Mouse (Mus musculus) heart, adult 18-20 months (tissue): ENCODE measurements around the gene Dtx4. TPM values are rescaled to one million over a fixed set of nuclear protein-coding genes. Genes with fewer than 3 reads are reported as not detected.
"Not testable (repeated sequence)": the region's sequence is repeated elsewhere in the genome, so short reads cannot be mapped to it uniquely, and the experiment has no call there.

Source experiments
- DNase-seq, 2 experiments: peaks; one replicate each; pipeline ENCODE4 v3.0.0; 2021 to 2022; ENCODE audit warnings: mixed read lengths in 1 of 2
- long read RNA-seq, 2 experiments: library from polyadenylated mRNA; stranded (forward); transcript quantifications; one replicate each; pipeline ENCODE4 v2.0.0; 2021
- total RNA-seq, 2 experiments: library from RNA; stranded (reverse); gene quantifications; 2 replicates each; pipeline ENCODE4 v1.2.3; 2021

The Dtx4 gene
- total RNA-seq, result 1 to 10 TPM; 4.8 to 6.1 TPM
- long read RNA-seq, experiment 1, full-length matches to known transcripts, result 2 of 7 reads
- long read RNA-seq, experiment 1, partial matches to known transcripts, result 2 of 7 reads
- long read RNA-seq, experiment 1, other reads (novel, unspliced or antisense), result 3 of 7 reads
- long read RNA-seq, experiment 2, partial matches to known transcripts, result 0 of 1 reads
- long read RNA-seq, experiment 2, other reads (novel, unspliced or antisense), result 1 of 1 reads

DNA sequence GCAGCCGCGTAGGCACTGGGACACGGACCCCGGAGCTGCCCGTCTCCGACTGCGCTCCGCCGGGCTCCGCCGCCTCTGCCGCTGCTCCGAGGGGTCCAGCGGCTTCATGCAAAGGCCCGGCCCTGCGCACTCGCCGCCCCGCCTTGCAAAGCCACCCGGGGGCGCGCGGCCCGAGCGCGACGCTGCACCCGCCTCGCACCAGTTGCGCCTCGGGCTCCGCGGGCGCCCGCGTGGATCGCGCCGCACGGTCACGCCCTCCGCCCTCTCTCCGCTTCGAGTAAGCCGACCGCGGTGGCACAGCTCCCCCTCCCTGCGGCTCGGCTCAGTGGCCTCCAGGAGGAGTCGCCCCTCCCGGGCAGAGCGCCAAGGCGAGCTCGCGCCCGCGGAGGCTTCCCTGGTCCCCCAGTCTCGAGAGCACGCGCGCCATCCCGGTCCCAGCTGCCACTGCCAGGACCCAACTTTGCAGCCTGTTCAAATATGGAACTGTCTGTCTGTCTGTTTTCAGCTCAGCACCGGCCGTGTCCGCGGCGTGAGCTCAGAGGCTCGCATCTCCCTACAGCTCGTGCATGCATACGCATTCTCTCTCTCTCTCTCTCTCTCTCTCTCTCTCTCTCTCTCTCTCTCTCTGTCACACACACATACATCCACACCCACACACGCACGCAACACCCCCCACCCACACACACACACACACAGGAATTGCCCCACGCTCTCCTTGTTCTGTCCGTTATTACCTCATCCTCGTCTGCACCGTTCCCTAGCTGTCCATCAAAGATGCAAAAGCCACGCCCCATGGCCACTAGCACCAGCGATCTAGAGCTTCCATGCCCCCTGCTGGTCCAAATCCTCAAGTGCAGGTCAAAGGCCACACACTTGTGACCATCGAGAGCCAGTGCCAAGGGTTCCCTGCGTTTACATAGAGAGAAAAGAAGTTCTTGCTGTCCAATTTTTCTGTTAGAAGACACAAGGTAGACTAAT is at the start of gene Dtx4:
TSS of gene Dtx4 (minus strand) at position 85 of the 978 bp plus-strand sequence.
- peak; percentile 94 to 98 for DNase-seq

DNA sequence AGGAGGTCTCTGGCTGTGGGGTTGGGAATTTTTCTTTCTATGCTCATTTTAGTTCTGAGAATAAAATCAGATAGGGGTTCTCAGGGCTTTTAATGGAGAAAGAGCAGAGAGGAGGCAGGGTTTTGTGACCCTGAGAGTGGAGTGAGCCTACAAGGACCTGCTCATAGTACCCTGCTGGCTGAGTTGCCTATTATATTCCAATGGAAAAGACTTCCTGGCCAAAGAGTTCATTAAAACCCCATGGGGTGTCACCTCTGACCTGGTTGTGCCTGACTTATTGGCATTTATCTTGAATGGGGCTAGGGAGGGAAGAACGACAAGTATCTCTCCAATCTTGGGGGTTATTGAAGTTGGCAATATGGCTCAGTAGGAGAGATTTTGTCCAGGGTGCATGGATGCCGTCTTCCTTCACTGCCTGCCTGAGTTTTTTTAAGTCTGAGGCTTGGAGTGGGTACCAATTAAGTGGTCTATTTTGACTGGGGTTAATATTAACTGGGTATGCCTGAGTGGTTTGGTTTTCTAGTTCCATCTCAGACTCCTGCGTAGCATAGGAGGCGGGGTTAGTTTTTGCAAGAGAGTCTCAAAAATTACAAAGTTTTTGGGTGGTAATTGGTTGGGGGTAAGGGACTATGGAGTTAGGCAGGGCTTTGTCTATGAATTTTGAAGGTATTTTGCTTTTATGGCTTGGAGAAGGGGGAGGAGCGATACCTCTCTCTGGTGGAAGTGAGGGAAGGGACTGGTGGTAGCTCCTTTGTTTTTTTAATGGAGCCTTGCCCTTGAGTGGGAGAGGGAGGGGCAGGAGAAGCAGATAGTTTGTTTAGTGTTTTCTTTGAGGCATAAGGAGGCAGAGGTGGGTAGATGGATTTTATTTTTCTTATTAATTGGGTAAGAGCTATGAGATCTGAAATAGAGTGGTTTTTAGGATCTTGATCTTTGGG is 49.0 kb upstream of the Dtx4 start:
- DNase-seq, result no peak

DNA sequence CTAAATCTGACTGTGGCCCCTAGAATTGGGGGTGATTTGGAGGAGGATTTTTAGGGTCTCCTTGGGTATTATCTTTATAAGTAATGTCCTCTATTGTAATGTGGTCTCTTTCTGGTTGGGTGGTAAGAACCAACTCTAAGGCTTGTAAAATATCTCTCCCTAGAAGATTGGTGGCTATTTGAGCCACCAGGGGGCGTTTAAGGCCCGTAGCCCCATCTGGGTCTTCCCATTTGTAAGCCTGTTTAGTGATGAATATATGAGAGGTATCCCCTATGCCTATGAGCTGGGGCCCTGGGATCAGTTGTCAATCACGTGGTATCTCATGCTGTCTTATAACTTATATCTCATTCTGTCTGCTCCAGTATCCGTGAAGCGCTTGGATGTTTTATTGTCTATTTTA is 47.9 kb upstream of the Dtx4 start:
- DNase-seq, result peak; percentile 45 to 56

DNA sequence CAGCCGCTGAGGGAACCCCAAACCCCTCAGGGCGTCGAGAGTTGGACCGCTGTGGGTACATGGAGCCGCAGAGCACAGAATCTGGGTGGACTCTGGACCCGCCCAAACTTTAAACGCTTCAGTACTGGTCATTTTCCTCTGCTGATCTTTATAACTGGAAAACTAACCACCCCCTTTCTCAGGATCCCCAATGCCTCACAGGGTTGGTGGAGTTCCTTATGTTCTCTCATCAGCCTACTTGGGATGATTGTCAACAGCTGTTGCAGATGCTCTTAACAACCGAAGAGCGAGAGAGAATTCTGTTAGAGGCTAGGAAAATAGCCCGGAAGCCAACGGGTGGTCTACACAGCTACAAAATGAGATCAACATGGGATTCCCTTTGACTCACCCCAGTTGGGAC is 44.2 kb upstream of the Dtx4 start, which contains the start of gene Fam111a:
TSS of gene Fam111a (plus strand) at position 301 of the 400 bp plus-strand sequence.
- not testable (repeated sequence) for DNase-seq

DNA sequence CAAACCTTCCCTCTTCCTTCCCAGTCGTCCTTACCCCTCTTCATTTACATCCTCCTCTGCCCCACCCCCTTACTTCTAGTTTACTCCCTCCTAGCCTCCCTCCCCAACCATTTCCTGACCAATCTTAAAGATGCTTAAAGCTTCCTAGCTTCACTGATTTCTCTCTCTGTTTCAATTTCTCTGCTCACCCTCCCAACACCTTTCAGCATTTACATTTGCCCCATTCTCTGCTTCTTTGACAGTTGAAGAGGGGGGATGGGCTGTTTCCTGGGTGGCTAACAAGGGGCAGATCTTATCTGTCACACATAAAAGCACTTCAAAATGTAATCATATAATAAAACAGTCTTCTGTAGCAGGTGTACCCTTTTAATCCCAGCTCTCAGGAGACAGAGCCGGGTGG is 40.4 kb upstream of the Dtx4 start:
- DNase-seq, result no peak

DNA sequence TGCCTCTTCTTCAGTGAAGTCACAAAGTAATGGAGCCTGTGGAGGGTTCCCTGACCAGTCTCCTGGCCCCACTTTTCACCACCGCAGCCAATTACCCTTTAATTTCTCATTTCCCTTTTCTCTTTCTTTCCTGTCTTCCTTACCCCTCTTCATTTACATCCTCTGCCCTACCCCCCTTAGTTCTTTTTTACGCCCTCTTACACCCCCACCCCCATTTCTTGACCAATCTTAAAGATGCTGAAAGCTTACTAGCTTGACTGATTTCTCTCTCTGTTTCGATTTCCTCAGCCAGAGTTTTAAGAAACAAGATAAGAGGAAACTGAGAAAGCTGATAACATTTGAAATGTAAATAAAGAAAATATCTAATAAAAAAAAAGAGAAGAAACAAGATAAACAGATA is 39.5 kb upstream of the Dtx4 start:
- DNase-seq, result no peak

DNA sequence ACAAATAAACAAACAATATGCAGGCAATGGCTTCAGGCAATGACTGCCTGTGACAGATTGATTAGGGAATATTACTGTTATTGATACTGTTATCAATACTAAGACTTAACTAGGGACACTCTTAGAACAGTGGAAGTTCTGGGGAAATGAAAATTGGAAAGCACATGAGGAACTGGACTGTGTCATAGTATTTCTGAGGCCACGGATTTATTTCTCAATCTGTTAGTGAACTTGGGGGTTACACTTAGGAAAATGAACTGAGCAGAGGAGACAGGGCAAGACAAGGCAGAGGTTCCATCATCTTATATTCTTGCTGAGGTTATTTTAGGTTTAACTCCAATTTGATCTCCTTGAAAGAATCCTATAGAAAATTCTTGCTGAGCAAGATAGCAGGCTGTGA is 38.7 kb upstream of the Dtx4 start:
- DNase-seq, result no peak

DNA sequence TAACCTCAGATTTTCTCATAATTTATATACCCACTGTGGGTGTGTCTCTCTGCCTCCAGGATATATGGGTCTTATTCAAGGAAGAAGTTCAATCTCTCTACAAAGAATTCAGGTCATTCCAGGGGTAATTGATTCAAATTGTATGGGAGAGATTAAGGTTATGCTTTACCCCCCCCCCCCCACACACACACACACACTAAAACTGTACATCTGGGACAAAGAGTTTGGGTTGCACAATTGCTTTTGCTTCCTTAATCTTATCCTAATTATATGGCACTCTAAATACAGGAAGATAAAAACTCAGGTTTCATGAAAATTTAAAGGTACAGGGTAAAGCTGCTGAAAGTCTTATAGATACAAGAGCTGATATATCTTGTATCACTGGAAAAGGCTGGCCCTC is 35.9 kb upstream of the Dtx4 start:
- DNase-seq, result no peak

DNA sequence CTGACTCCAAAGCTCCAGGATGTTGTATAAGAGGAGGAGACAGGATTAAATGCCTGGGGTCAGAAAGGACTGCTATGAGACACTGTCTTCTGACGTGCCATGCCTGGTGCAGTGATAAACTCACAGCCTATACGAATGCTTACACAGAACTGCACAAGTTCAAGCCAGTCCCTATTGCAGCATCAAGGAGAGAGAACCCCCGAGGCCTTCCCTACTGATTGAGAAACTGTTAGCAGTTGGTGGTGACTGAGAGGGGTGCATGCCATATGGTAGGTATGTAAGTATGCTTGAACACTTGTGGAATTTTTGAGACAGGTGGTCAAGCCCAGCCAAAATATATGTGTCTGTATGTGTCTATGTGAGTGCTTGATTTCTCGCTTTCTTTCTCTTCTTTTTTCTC is 22.1 kb upstream of the Dtx4 start:
- DNase-seq, result no peak

DNA sequence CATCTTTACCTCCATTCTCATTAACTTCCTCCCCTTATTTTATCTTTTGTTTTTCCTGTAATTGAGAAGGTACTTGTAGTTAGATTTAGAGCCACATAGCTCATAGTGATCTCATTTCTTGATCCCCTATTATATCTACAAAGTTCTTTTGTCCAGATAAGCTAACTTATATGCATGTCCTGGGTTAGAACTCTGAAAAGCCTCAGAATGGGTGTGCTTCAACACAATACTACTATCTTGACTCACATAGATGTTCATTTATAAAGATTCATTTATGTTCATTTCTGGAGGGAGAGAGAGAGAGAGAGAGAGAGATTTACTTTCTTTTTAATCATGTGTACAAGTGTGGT is 17.3 kb upstream of the Dtx4 start:
- DNase-seq, result no peak

DNA sequence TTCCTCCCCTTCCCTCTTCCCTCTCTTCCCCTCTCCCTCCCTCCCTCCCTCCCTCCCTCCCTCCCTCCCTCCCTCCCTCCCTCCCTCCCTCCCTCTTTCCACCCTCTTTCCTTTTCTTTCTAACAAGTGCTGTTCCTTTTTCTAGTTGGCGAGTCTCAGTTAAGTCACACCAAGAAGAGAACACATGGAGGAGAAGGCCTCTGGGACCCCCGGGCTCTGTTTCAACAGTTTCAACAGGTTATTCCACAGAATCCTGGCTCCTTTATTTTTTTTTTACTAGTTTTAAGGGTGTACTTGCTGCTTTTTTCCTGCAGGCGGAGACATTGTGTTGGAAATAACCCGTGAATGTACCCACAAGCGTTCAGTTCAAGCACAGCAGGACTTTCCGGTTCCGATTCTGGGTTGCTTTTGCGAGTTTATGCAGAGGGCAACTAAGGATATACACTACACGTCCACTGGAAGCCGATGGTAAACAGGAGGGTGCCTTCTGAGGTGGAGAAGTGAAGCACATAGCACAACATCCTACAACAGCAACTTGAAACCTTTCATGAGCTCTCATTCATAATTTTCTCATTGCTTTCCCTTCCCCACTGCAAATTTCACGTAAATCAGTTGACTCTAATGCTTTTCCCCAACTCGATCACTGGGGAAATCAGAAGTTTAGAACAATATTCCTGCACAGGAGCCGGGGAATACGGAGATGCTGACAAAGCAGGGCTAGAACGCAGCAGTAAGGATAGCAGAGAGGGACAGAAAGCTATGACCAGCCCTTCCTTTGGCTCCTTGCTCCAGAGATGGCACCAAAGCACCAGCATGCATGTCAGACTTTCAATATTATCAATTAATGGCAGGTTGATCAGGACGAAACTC is 16.7 kb upstream of the Dtx4 start:
- peak; percentile 64 to 78 for DNase-seq

DNA sequence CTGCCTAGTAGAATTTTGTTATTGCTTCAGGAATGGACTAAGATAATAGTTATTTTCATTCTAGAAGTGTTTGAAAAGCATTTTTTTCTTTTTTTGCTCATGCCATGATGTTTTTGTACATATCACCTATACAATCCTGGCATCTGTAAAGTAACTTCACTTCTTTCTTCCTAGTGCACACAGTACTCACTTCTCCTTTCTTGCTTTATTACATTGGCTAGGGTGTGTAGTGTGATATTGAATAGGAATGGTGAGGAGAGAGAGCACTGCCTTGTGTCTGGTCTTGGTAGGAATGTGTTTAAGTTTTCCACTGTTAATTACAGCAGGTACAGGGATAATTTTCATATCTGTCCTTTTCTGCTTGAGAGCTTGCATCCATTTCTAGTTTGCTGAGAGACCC is 13.4 kb upstream of the Dtx4 start:
- no peak for DNase-seq

DNA sequence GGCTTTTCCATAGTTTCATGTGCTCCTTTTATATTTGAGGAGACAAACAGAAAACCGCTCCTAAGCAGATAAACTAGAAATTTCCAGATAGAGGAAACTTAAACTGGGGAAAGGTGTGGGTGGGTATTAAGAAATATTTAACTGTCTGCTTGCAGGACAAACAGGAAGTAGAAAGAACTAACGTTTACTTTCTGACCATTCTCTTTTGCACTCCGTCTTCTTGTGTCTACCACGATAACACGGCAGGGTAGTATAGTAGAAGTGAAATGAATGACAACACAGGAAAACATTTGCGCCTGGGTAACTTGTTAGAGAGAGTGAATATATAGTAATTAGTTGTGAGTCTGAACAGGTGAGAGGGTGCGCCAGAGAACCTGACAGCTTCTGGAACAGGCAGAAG is 1.5 kb upstream of the Dtx4 start:
- no peak for DNase-seq

DNA sequence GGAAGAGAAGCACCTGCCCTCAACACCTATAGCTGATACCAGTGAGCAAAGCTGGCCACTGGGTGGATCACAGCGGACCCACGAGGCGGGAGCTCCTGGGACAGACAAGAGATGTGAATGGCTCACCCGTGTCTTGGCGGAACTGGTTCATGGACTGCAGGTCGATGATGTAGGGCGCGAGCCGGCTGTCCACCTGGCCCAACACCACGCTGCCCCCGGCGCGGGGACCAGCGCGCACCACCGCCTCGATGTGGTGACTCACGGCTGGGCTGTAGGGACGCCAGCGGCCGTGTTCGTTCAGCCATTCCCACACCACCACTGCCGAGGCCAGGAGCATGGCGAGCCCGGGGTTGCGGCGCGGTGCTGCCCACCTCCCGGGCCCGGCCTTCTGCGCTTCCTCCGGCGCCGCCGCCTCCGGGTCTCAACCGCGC is 358 bp downstream of the Dtx4 start:
- DNase-seq, result peak; percentile 34 to 56

DNA sequence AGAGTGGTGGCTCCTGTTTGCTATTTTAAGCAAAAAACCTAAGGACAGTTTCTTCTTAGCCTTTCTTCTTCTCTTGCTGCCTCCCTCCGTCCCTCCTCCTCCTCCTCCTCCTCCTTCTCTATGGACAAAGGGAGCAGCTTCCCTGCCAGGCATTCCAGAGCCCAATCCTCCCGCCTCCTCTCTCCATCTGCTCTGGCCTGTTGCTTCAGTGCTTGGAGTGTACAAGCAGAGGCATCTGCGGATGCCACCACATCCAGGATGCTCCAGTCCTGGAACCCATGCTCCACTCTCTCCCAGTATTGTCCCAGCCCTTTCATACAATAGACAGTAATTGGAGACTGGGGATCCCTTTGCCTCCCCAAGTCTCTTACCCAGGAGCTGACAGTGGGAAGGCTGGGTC is 1.1 kb downstream of the Dtx4 start:
- DNase-seq, result peak; percentile 69 to 77

DNA sequence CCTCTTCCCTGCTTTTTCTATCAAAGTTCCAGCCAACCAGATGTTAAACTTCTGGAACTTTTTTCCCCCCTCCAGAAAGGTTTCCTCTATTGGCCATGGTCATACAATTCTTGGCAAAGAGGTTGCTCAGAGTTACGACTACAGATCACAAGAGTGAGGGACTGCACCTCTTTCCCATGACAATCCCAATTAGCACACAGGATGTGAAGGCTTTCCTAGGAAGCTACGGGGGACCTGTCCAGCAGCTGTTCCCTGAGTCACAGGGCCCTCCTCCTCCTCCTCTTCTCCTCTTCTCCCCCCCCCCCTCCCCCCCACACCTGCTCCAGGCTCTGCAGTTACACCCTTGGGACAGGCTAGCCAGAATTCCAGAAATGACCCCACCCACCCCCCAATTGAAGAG is 1.8 kb downstream of the Dtx4 start:
- DNase-seq, result no peak

DNA sequence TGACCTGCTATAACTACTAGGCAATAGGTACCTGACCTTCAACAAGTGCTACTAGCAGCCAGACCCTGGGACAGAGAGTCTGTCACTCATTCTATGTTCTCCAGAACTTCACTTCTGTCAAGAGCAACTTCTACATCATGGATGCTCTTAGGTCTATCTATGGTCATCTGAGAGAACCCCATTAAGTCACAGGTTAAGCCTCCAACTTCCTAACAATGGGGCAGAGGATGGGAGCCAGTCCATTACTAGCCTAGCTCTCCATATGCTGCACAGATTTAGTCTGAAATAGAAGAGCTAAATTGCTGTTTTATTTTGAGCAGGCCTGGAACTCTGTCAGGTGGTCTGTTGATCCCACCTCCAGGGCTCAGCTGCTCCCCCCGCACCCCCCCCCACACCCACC is 2.3 kb downstream of the Dtx4 start:
- no peak for DNase-seq

DNA sequence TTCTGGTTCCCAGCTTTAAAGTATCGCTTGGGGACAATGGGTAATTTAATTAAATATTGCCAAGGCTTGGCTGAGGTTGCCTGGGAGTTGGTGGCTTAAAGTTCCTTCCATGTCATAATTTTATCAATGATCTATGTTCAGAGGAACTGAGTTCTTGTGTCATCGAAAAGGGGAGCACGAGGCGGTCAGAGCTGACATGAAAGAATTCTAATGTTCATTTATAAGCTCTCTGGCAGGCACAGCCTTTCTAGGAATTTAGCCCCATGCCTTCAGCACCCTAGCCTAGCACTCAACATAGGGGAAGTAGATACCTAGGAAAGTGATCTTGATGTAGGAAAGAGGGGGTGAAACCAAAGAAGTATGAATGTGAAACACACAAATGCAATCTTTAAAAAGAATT is 2.9 kb downstream of the Dtx4 start:
- no peak for DNase-seq

DNA sequence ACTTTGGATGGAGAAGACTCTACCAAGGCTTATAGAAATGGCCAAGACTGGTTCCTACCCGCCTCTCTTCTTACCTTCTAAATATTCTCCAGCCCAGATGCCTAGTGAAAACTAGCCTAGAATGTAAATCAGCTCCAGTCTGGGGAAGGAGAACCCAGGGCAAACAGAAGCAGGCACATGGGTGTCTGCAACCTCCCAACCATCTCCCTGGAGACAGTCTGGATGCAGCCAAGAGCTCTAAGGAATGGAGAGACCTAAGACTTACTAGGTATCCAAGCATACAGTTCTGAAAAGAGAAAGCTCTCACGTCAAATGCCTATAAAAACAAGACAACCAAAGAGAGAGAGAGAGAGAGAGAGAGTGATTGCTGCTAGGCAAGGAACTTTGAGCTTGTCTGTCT is 3.3 kb downstream of the Dtx4 start:
- no peak for DNase-seq

DNA sequence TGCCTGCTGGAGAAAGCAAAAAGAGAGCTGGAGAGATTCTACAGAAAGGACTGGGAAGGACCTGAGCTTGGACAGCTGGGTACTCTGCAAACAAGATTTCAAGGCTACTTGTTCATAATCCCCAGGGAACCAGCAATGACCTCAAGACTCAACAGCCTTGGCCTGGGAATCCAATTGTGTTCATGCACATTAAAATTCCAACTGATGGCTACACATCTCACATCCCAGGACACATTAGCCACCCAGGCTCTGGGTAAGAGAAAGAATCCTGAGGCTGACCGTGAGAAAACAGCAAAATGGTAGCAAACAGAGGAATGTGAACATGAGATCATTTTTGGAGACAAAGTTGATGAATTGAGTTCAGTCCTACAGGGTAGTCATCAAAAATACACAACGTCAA is 5.0 kb downstream of the Dtx4 start:
- DNase-seq, result peak in 1 of 2 experiments; percentile 42

DNA sequence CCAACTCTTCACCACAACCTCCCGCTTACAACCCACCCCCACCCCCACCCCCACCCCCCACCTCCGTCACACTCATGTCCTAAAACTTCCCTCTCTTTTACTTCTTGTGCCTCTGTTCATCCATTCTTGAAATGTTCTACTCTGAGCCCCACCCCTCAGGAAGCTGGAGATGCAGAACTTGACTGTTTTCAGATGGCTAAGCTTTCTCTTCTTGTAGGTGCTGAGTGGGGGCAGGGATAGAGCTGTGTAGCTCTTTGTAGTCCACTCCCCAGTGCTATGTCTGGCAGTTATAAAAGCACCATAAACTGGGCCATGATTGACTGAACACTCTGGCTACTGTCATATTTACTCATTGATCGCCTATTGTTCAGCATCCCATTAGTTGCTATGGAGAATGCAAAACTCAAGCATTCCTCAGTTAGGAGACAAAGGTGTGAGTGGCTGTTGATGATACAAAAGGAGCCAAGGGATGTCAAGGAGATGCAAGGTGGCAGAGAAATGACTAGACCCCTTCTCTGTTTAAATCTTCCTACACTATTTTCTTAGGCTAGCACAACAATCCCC is 6.2 kb downstream of the Dtx4 start:
- DNase-seq, result no peak
